Mouse (Mus musculus): ENCODE measurements around the gene Slc5a3. TPM values are rescaled to one million over a fixed set of nuclear protein-coding genes. Genes with fewer than 3 reads are reported as not detected.
A peak's percentile ranks its signal among the peaks of the same experiment; 100 is the strongest.

Gene Slc5a3
- total and polyA plus RNA-seq, 2 experiments from 2014 or later: 8.1 to 25.4 TPM

DNA sequence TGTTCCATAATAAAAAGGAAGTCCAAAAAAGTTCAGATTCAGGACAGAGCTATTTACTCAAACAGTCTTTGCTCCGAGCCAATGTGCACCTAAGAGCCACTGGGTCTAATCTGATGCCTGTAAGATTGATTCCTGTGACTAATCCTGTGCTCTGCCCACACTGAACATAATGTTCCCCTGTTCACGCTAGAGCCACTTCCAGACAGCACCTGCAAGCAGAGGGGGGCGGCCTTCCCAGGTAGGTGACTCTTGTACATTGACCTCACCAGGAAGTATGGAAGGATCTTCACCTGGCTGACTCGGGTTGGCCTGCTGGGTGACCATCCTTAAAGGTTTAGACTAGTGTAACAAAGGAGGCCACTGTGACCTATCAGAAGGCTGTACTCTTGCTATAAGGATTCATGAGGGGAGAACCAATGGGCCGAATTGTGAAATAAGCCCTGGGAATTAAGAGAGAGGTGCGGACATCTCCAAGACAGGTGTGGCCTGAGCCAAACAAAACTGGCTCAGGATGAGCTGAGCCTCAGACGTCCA, 6.3 kb upstream of the Slc5a3 start:
- no peak for DNase-seq
- H3K9ac ChIP-seq: no peak overlapping the region
- TF ChIP-seq CTCF (IDR thresholded peaks at IDR 0.05; ENCODE audit: low read depth): no peak
- H3K9me3 ChIP-seq (ENCODE audit: low read length): no peaks in the 10 kb centered on the region
- H3K4me3 ChIP-seq (ENCODE audit: low read depth, low read length): no peak overlapping the region
- H3K27me3 ChIP-seq (ENCODE audit: insufficient read depth, low read length): no peaks in the 10 kb centered on the region
- H3K4me2 ChIP-seq (ENCODE audit: low read depth): no peak overlapping the region
- H3K4me1 ChIP-seq (ENCODE audit: insufficient read depth): no peaks in the 10 kb centered on the region
- WGBS: 85% methylated on average over 7 of the region's 7 CpGs
- H3K36me3 ChIP-seq (ENCODE audit: insufficient read depth): no peaks in the 10 kb centered on the region
- no peak overlapping the region for H3K27ac ChIP-seq (ENCODE audit: low read depth, low read length)
- no peak for ATAC-seq

DNA sequence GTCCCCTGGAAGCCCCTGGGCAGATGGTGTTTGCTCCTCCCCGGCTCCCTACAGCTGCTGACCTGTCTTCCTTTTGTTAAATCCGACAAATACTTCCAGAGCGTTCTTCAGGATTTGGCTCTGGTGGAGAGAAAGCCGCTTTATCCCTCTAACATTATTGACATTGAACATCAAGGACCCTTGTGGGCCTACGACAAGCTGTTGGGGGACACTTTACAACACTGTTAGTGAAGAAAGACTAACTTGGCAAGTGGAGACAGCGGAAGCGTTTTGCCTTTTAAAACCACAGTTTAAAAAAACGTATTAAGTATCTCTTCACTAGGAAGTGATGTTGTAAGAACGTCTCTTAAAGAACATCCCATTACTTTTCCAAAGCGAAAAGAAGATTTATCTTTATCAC, 5.6 kb upstream of the Slc5a3 start:
- H3K4me1 ChIP-seq (ENCODE audit: insufficient read depth): no peaks in the 10 kb centered on the region
- ATAC-seq (no peak), DNase-seq (no peak)
- H3K4me3 ChIP-seq (ENCODE audit: low read depth, low read length): no peak overlapping the region
- no peak overlapping the region for H3K9ac ChIP-seq
- H3K27me3 ChIP-seq (ENCODE audit: insufficient read depth, low read length): no peaks in the 10 kb centered on the region
- H3K9me3 ChIP-seq (ENCODE audit: low read length): no peaks in the 10 kb centered on the region
- 76% methylated on average over 10 of the region's 10 CpGs for WGBS
- no peak overlapping the region for H3K27ac ChIP-seq (ENCODE audit: low read depth, low read length)
- no peaks in the 10 kb centered on the region for H3K36me3 ChIP-seq (ENCODE audit: insufficient read depth)
- no peak overlapping the region for H3K4me2 ChIP-seq (ENCODE audit: low read depth)
- TF ChIP-seq CTCF (IDR thresholded peaks at IDR 0.05; ENCODE audit: low read depth): no peak

DNA sequence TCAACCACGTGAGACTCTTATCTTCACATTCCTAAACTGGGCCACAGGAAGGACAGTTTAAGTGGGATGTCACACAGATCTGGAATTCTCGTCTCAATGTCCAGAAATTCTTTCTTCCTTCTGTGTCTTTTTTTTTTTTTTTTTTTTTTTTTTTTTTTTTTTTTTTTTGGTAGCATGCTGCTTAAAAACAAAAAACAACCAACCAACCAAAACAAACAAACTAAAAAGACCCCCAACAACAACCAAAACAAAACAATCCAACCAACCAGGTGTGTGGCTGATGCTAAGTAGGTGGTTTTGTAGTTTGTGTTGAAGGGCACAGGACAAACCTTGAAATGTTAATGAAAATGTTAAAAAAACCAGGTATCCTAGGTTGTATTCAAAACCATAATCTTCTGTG, 1.4 kb upstream of the Slc5a3 start:
- Histone ChIP-seq H3K27ac (ENCODE audit: low read depth, low read length) (no peak overlapping the region), H3K27me3 (ENCODE audit: insufficient read depth, low read length) (no peaks in the 10 kb centered on the region), H3K4me2 (ENCODE audit: low read depth) (no peak overlapping the region), H3K4me1 (ENCODE audit: insufficient read depth) (peaks cover 19% of the 10 kb centered on the region), H3K36me3 (ENCODE audit: insufficient read depth) (no peaks in the 10 kb centered on the region), H3K4me3 (ENCODE audit: low read depth, low read length) (no peak overlapping the region), H3K9ac (no peak overlapping the region), H3K9me3 (ENCODE audit: low read length) (no peaks in the 10 kb centered on the region)
- no peak for ATAC-seq
- TF ChIP-seq CTCF (IDR thresholded peaks at IDR 0.05; ENCODE audit: low read depth): no peak
- no peak for DNase-seq
- 69% methylated on average over 2 of the region's 2 CpGs for WGBS

DNA sequence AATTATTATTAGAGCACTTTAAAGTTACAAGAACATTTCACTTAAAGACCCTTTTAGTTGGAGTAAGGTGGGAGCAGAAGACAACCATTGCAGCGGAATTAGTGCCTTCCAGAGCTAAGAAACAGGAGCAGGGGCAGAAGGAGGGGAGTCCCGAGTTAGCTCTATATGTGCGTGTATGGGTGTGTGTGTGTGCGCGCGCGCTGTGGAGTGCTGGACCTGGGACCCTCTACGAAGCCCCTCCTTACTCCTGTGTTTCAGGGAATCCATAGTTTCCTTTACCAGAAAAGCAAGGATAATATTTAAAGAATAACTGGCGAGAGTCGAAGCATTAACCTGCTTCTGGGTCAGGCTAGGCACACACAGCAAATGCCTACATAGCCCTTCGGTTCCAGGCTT, 668 bp upstream of the Slc5a3 start:
- Histone ChIP-seq H3K36me3 (ENCODE audit: insufficient read depth) (no peaks in the 10 kb centered on the region), H3K27ac (ENCODE audit: low read depth, low read length) (peak overlapping the region; percentile 84), H3K9me3 (ENCODE audit: low read length) (no peaks in the 10 kb centered on the region), H3K4me3 (ENCODE audit: low read depth, low read length) (peak overlapping the region; percentile 90), H3K4me1 (ENCODE audit: insufficient read depth) (peaks cover 19% of the 10 kb centered on the region), H3K4me2 (ENCODE audit: low read depth) (peak overlapping the region; percentile 83), H3K9ac (peak overlapping the region; percentile 81), H3K27me3 (ENCODE audit: insufficient read depth, low read length) (no peaks in the 10 kb centered on the region)
- no peak for TF ChIP-seq CTCF (IDR thresholded peaks at IDR 0.05; ENCODE audit: low read depth)
- WGBS: 7% methylated on average over 11 of the region's 11 CpGs
- ATAC-seq (peak; percentile 56), DNase-seq (no peak)

DNA sequence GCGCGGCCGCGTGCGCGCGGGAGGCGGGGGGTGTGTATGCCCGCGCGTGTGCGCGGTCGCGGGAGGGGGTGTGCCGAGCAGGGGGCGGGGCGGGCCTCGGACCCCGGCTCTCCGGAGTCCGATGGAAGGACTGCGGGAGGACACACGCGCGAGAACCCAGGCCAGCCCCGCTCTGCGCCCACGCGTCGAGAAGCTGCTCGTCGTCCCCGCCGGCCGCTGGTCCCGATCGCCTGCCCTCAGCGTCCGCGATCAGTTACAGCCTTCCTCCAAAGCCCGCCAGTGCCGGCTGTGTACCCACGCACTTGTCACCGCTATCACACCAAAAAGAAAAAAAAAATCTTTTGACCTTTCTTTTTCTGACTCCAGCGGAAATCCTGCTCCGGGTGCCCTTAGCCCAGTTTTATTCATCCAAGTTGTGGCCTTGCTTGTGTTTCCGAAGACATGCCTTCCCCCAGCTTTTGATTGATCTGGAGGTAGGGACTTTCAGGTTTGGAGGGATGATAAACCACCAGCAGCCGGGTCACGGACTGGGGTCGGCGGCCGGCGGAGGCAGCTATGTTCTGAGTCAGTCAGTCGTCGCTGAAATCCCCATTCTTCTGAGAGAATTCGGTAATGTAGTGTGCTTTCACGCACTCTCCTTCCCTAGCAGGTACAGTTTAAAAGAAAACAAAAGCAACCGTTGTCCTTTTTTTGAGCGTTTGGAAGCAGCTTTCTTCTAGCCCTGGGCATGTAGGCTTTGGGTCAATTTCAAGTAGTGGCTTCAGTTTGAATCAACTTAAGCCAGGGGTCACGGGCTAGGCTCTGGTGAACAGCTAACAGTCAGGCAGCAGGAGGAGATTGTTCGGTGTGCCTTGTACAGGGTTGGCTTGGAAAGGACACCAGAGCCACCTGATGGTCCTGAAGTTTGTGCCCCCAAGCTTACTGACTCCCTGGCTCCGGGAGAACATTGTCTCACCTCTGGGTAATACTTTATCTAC, 810 bp downstream of the Slc5a3 start:
- ATAC-seq (peak; percentile 2; the same call in 1 of the 2 replicates), DNase-seq (peak; percentile 12)
- H3K36me3 ChIP-seq (ENCODE audit: insufficient read depth): no peaks in the 10 kb centered on the region
- WGBS: under 1% methylated on average over 45 of the region's 63 CpGs
- no peaks in the 10 kb centered on the region for H3K9me3 ChIP-seq (ENCODE audit: low read length)
- peak overlapping the region; percentile 81 for H3K9ac ChIP-seq
- peak overlapping the region; percentile 90 for H3K4me3 ChIP-seq (ENCODE audit: low read depth, low read length)
- TF ChIP-seq CTCF (IDR thresholded peaks at IDR 0.05; ENCODE audit: low read depth): no peak
- H3K4me1 ChIP-seq (ENCODE audit: insufficient read depth): peaks cover 19% of the 10 kb centered on the region
- 0 out of 2 replicates have a peak overlapping the region, but pooled peaks have one; percentile 21 for H3K27ac ChIP-seq (ENCODE audit: low read depth, low read length)
- peak overlapping the region; percentile 83 for H3K4me2 ChIP-seq (ENCODE audit: low read depth)
- no peaks in the 10 kb centered on the region for H3K27me3 ChIP-seq (ENCODE audit: insufficient read depth, low read length)

DNA sequence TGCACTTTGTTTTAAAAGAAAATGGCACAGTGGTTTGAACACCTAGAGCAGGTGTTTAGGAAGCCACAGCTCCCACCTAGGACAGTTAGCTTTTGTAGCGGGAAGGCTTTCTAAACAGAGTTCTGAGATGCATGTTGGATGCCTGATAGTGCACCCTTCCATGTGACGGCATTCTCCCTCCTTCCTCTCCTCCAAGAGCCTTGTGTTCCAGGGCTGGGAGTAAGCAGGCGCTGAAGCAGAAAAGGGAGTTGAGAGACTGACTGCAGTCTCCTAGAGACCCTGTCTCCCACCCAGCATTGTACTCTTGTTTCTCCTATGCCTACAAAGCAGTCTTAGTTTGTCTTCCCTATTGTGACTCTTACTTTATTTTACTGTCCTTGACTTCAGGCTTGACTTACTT, 2.1 kb downstream of the Slc5a3 start:
- H3K4me2 ChIP-seq (ENCODE audit: low read depth): peak overlapping the region; percentile 83; the same call in 1 of the 2 replicates
- H3K4me3 ChIP-seq (ENCODE audit: low read depth, low read length): peak overlapping the region; percentile 90; the same call in 1 of the 2 replicates
- no peak for TF ChIP-seq CTCF (IDR thresholded peaks at IDR 0.05; ENCODE audit: low read depth)
- WGBS: 63% methylated on average over 3 of the region's 3 CpGs
- H3K9me3 ChIP-seq (ENCODE audit: low read length): no peaks in the 10 kb centered on the region
- 0 out of 2 replicates have a peak, but pooled peaks cover 5% of the 10 kb centered on the region for H3K36me3 ChIP-seq (ENCODE audit: insufficient read depth)
- peaks cover 19% of the 10 kb centered on the region for H3K4me1 ChIP-seq (ENCODE audit: insufficient read depth)
- no peak for ATAC-seq
- H3K27ac ChIP-seq (ENCODE audit: low read depth, low read length): no peak overlapping the region
- no peak for DNase-seq
- H3K9ac ChIP-seq: 0 out of 2 replicates have a peak overlapping the region, but pooled peaks have one; percentile 14
- H3K27me3 ChIP-seq (ENCODE audit: insufficient read depth, low read length): no peaks in the 10 kb centered on the region

DNA sequence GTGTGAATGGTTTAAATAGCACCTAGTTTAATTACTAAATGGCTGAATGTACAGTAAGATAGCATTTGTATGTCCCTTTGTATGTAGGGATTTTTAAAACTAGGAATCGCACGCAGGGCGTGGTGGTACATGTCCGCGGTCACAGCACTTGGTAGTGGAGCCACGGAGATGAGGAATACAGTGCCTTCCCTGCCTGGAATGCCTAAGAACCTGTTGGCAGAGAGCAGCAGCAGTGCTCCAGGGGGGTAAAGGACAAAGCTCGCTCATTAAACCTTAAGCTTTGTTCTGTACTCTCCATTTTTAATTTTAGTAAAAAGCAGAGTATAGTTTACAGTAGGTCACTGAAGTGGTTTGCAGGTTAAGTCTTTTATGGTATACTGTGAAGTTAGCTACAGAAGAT, 3.5 kb downstream of the Slc5a3 start:
- DNase-seq (no peak), ATAC-seq (no peak)
- Histone ChIP-seq H3K4me1 (ENCODE audit: insufficient read depth) (peaks cover 19% of the 10 kb centered on the region), H3K27me3 (ENCODE audit: insufficient read depth, low read length) (no peaks in the 10 kb centered on the region), H3K36me3 (ENCODE audit: insufficient read depth) (peaks cover 13% of the 10 kb centered on the region), H3K27ac (ENCODE audit: low read depth, low read length) (no peak overlapping the region), H3K4me2 (ENCODE audit: low read depth) (no peak overlapping the region), H3K9ac (no peak overlapping the region), H3K4me3 (ENCODE audit: low read depth, low read length) (no peak overlapping the region), H3K9me3 (ENCODE audit: low read length) (no peaks in the 10 kb centered on the region)
- no peak for TF ChIP-seq CTCF (IDR thresholded peaks at IDR 0.05; ENCODE audit: low read depth)
- 92% methylated on average over 7 of the region's 7 CpGs for WGBS

Measured in forebrain, postnatal 0 days (tissue).